Mouse (Mus musculus): ENCODE results near the gene Irs2. TPM values are rescaled to one million over a fixed set of nuclear protein-coding genes. Genes with fewer than 3 reads are reported as not detected.

Irs2 gene
- polyA plus RNA-seq, 1 experiment from 2014 or later = 8.3 TPM

- H3K36me3 ChIP-seq (ENCODE audit: control insufficient read depth, insufficient read depth, low read length) = peaks cover 5% of the 10 kb centered on the region; the same call in 1 of the 2 replicates
- peak overlapping the region; percentile 85 for H3K4me3 ChIP-seq (ENCODE audit: low read depth, low read length)
- WGBS = under 1% methylated on average over 82 of the region's 88 CpGs
- H3K4me1 ChIP-seq (replicated peaks; ENCODE audit: control insufficient read depth, insufficient read depth, low read length) = peaks cover 42% of the 10 kb centered on the region
- no peaks in the 10 kb centered on the region for H3K9me3 ChIP-seq (ENCODE audit: control insufficient read depth, low read length)
- H3K27ac ChIP-seq (ENCODE audit: low read depth, low read length) = peak overlapping the region; percentile 97
- H3K27me3 ChIP-seq (replicated peaks; ENCODE audit: control insufficient read depth, insufficient read depth, low read length) = peaks cover 2% of the 10 kb centered on the region; the same call in 1 of the 2 replicates
- H3K9ac ChIP-seq (ENCODE audit: low read depth, low read length) = peak overlapping the region; percentile 92
- ATAC-seq (replicated peaks; ENCODE audit: low FRiP score) (no peak), DNase-seq (ENCODE audit: low spot score) (peak; percentile 79)
- peak overlapping the region; percentile 84 for H3K4me2 ChIP-seq
Measured at GRCm38 (mm10) chr8:11007581-11008378, 478 bp downstream of the Irs2 start.

- H3K27ac ChIP-seq (ENCODE audit: low read depth, low read length) = peak overlapping the region; percentile 97
- H3K36me3 ChIP-seq (ENCODE audit: control insufficient read depth, insufficient read depth, low read length) = peaks cover 5% of the 10 kb centered on the region; the same call in 1 of the 2 replicates
- H3K4me2 ChIP-seq = peak overlapping the region; percentile 84
- WGBS = under 1% methylated on average over 56 of the region's 56 CpGs
- H3K4me1 ChIP-seq (replicated peaks; ENCODE audit: control insufficient read depth, insufficient read depth, low read length) = peaks cover 49% of the 10 kb centered on the region
- no peaks in the 10 kb centered on the region for H3K9me3 ChIP-seq (ENCODE audit: control insufficient read depth, low read length)
- H3K9ac ChIP-seq (ENCODE audit: low read depth, low read length) = peak overlapping the region; percentile 92
- H3K27me3 ChIP-seq (replicated peaks; ENCODE audit: control insufficient read depth, insufficient read depth, low read length) = peaks cover 2% of the 10 kb centered on the region; the same call in 1 of the 2 replicates
- ATAC-seq (replicated peaks; ENCODE audit: low FRiP score) = peak; percentile 59
- DNase-seq (ENCODE audit: low spot score) = peak; percentile 89
- H3K4me3 ChIP-seq (ENCODE audit: low read depth, low read length) = peak overlapping the region; percentile 85
Measured at GRCm38 (mm10) chr8:11007001-11007580, 1.2 kb downstream of the Irs2 start.

- H3K4me3 ChIP-seq (ENCODE audit: low read depth, low read length) = peak overlapping the region; percentile 85
- H3K9ac ChIP-seq (ENCODE audit: low read depth, low read length) = peak overlapping the region; percentile 92
- peak overlapping the region; percentile 97 for H3K27ac ChIP-seq (ENCODE audit: low read depth, low read length)
- peak overlapping the region; percentile 84 for H3K4me2 ChIP-seq
- WGBS = 88% methylated on average over 9 of the region's 9 CpGs
- H3K4me1 ChIP-seq (replicated peaks; ENCODE audit: control insufficient read depth, insufficient read depth, low read length) = peaks cover 56% of the 10 kb centered on the region
- no peak for DNase-seq (ENCODE audit: low spot score)
- peaks cover 5% of the 10 kb centered on the region; the same call in 1 of the 2 replicates for H3K36me3 ChIP-seq (ENCODE audit: control insufficient read depth, insufficient read depth, low read length)
- peaks cover 2% of the 10 kb centered on the region; the same call in 1 of the 2 replicates for H3K27me3 ChIP-seq (replicated peaks; ENCODE audit: control insufficient read depth, insufficient read depth, low read length)
- H3K9me3 ChIP-seq (ENCODE audit: control insufficient read depth, low read length) = no peaks in the 10 kb centered on the region
- ATAC-seq (replicated peaks; ENCODE audit: low FRiP score) = no peak
Measured at GRCm38 (mm10) chr8:11006276-11006630, 2.0 kb downstream of the Irs2 start.

- WGBS = 85% methylated on average over 26 of the region's 26 CpGs
- ATAC-seq (replicated peaks; ENCODE audit: low FRiP score) (no peak), DNase-seq (ENCODE audit: low spot score) (no peak)
- H3K36me3 ChIP-seq (ENCODE audit: control insufficient read depth, insufficient read depth, low read length) = peaks cover 5% of the 10 kb centered on the region; the same call in 1 of the 2 replicates
- H3K9ac ChIP-seq (ENCODE audit: low read depth, low read length) = peak overlapping the region; percentile 92
- H3K27ac ChIP-seq (ENCODE audit: low read depth, low read length) = no peak overlapping the region; the same call in 1 of the 2 replicates
- H3K27me3 ChIP-seq (replicated peaks; ENCODE audit: control insufficient read depth, insufficient read depth, low read length) = 0 out of 2 replicates have a peak, but pooled peaks cover 2% of the 10 kb centered on the region
- H3K4me1 ChIP-seq (replicated peaks; ENCODE audit: control insufficient read depth, insufficient read depth, low read length) = peaks cover 56% of the 10 kb centered on the region
- H3K4me3 ChIP-seq (ENCODE audit: low read depth, low read length) = peak overlapping the region; percentile 85
- no peaks in the 10 kb centered on the region for H3K9me3 ChIP-seq (ENCODE audit: control insufficient read depth, low read length)
- peak overlapping the region; percentile 84 for H3K4me2 ChIP-seq
Measured at GRCm38 (mm10) chr8:11005460-11006275, 2.6 kb downstream of the Irs2 start.

GRCm38 (mm10) chr8:11004781-11005459, 3.3 kb downstream of the Irs2 start:
- 0 out of 2 replicates have a peak, but pooled peaks cover 2% of the 10 kb centered on the region for H3K27me3 ChIP-seq (replicated peaks; ENCODE audit: control insufficient read depth, insufficient read depth, low read length)
- peaks cover 56% of the 10 kb centered on the region for H3K4me1 ChIP-seq (replicated peaks; ENCODE audit: control insufficient read depth, insufficient read depth, low read length)
- DNase-seq (ENCODE audit: low spot score) (no peak), ATAC-seq (replicated peaks; ENCODE audit: low FRiP score) (no peak)
- no peaks in the 10 kb centered on the region for H3K9me3 ChIP-seq (ENCODE audit: control insufficient read depth, low read length)
- peak overlapping the region; percentile 85 for H3K4me3 ChIP-seq (ENCODE audit: low read depth, low read length)
- WGBS = 74% methylated on average over 22 of the region's 22 CpGs
- peak overlapping the region; percentile 84 for H3K4me2 ChIP-seq
- peak overlapping the region; percentile 13 for H3K27ac ChIP-seq (ENCODE audit: low read depth, low read length)
- peaks cover 5% of the 10 kb centered on the region; the same call in 1 of the 2 replicates for H3K36me3 ChIP-seq (ENCODE audit: control insufficient read depth, insufficient read depth, low read length)
- H3K9ac ChIP-seq (ENCODE audit: low read depth, low read length) = peak overlapping the region; percentile 92

GRCm38 (mm10) chr8:11003917-11004470, 4.3 kb downstream of the Irs2 start:
- Histone ChIP-seq H3K9me3 (ENCODE audit: control insufficient read depth, low read length) (no peaks in the 10 kb centered on the region), H3K27me3 (replicated peaks; ENCODE audit: control insufficient read depth, insufficient read depth, low read length) (0 out of 2 replicates have a peak, but pooled peaks cover 2% of the 10 kb centered on the region), H3K9ac (ENCODE audit: low read depth, low read length) (peak overlapping the region; percentile 92), H3K4me1 (replicated peaks; ENCODE audit: control insufficient read depth, insufficient read depth, low read length) (peaks cover 64% of the 10 kb centered on the region), H3K4me3 (ENCODE audit: low read depth, low read length) (peak overlapping the region; percentile 85), H3K27ac (ENCODE audit: low read depth, low read length) (peak overlapping the region; percentile 35; the same call in 1 of the 2 replicates), H3K36me3 (ENCODE audit: control insufficient read depth, insufficient read depth, low read length) (peaks cover 9% of the 10 kb centered on the region; the same call in 1 of the 2 replicates), H3K4me2 (peak overlapping the region; percentile 84)
- WGBS = 54% methylated on average over 7 of the region's 7 CpGs
- ATAC-seq (replicated peaks; ENCODE audit: low FRiP score) = no peak
- no peak for DNase-seq (ENCODE audit: low spot score)

- Histone ChIP-seq H3K36me3 (ENCODE audit: control insufficient read depth, insufficient read depth, low read length) (peaks cover 14% of the 10 kb centered on the region), H3K9ac (ENCODE audit: low read depth, low read length) (peak overlapping the region; percentile 92), H3K27me3 (replicated peaks; ENCODE audit: control insufficient read depth, insufficient read depth, low read length) (0 out of 2 replicates have a peak, but pooled peaks cover 2% of the 10 kb centered on the region), H3K4me1 (replicated peaks; ENCODE audit: control insufficient read depth, insufficient read depth, low read length) (peaks cover 66% of the 10 kb centered on the region), H3K9me3 (ENCODE audit: control insufficient read depth, low read length) (no peaks in the 10 kb centered on the region), H3K27ac (ENCODE audit: low read depth, low read length) (peak overlapping the region; percentile 35), H3K4me3 (ENCODE audit: low read depth, low read length) (peak overlapping the region; percentile 85), H3K4me2 (peak overlapping the region; percentile 84)
- DNase-seq (ENCODE audit: low spot score) (no peak), ATAC-seq (replicated peaks; ENCODE audit: low FRiP score) (0 out of 2 replicates have a peak, but pooled peaks have one; percentile 14)
- WGBS = 42% methylated on average over 6 of the region's 6 CpGs
Measured at GRCm38 (mm10) chr8:11003253-11003652, 5.0 kb downstream of the Irs2 start.
